Mouse (Mus musculus) hindbrain, embryonic 13.5 days (tissue): ENCODE data around the gene Elf5. TPM values are rescaled to one million over a fixed set of nuclear protein-coding genes. Genes with fewer than 3 reads are reported as not detected.

Experiments used
- ATAC-seq: fragments of 200-750 bp; cut with Nextera tagmentation; 2 replicates; pipeline ENCODE4 v1.8.0; 2017; ENCODE audit warnings: moderate TSS enrichment; ENCODE audit not compliant: low FRiP score
- H3K27ac ChIP-seq: fragments of 300-500 bp; sonication (generic); 2 replicates; pipeline ENCODE4 v1.5.1; 2015; ENCODE audit warnings: inconsistent platforms, mild to moderate bottlenecking, moderate library complexity
- H3K27me3 ChIP-seq: fragments of 300-500 bp; sonication (generic); 2 replicates; pipeline ENCODE4 v1.6.1; 2015; ENCODE audit warnings: mild to moderate bottlenecking, inconsistent platforms
- H3K36me3 ChIP-seq: fragments of 300-500 bp; sonication (generic); 2 replicates; pipeline ENCODE4 v1.6.1; 2015; ENCODE audit warnings: mild to moderate bottlenecking, inconsistent platforms
- H3K4me1 ChIP-seq: fragments of 300-500 bp; sonication (generic); replicated peaks from 2 replicates; pipeline ENCODE4 v1.6.1; 2015; ENCODE audit warnings: inconsistent platforms
- H3K4me2 ChIP-seq: fragments of 300-500 bp; sonication (generic); 2 replicates; pipeline ENCODE4 v1.6.1; 2015; ENCODE audit warnings: inconsistent platforms, mild to moderate bottlenecking, moderate library complexity
- H3K4me3 ChIP-seq: fragments of 300-500 bp; sonication (generic); 2 replicates; pipeline ENCODE4 v1.5.1; 2015; ENCODE audit warnings: mild to moderate bottlenecking, inconsistent platforms
- H3K9ac ChIP-seq: fragments of 300-500 bp; sonication (generic); 2 replicates; pipeline ENCODE4 v1.6.1; 2015; ENCODE audit warnings: mild to moderate bottlenecking, inconsistent platforms
- H3K9me3 ChIP-seq: fragments of 300-500 bp; sonication (generic); 2 replicates; pipeline ENCODE4 v1.6.1; 2016; ENCODE audit warnings: inconsistent platforms
- WGBS: fragments of 180-500 bp; shearing (Covaris S2); methylation state at CpG from one replicate; pipeline ENCODE4 v1.1.7; 2015; 5-methylcytosine and 5-hydroxymethylcytosine counted together
- polyA plus RNA-seq: library from polyadenylated mRNA; unstranded; fragments of >200 nt; fragmentation: Nextera tagmentation; extraction: Ambion mirVana; gene quantifications from 2 replicates; pipeline ENCODE4 v1.2.1, GENCODE M21; 2015

Gene Elf5
- polyA plus RNA-seq, 1 experiment from 2014 or later = not detected

DNA sequence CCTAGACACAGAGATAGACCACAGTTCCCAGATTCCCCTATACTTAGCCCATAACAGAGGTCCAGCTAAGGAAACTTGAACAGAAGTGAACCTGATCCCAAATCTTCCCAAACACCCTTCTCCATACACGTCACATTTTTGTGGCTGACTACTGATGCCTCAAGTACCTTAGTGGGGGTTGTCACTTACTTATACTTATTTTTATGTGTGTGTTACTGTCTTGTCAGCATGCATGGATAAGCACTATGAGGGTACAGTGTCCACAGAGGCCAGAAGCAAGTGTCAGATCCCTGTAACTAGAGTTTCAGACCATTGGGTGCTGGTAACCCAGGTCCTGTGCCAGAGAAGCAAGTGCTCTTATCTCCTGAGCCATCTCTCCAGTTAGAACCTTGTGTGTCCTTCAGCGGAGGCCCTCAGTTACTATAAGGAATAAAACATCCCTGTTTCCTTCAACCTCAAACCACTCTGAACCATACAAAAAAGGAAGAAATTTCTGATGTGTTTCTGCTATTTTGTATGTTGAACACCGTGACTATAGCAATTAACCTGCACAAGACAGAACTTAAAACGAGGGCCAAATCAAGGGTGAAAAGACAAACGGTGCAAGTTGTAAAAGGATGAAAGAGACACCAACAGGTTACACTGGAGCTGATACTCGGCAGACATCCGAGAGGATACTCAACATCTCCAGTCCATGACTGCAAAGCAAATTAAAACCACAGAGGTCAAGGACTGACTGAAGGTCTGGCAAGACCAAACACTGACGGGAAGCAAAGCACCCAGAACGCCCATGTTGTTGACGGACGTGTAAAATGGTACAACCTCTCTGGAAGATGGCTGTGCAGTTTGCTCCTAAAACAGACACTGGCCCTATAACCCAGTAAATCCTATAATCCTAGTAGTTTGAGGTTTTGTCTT lies 70.1 kb downstream of the Elf5 start:
- Histone ChIP-seq H3K9ac (no peak overlapping the region), H3K4me2 (no peak overlapping the region), H3K4me3 (no peak overlapping the region), H3K4me1 (peaks cover 28% of the 10 kb centered on the region), H3K36me3 (0 out of 2 replicates have a peak, but pooled peaks cover 4% of the 10 kb centered on the region), H3K9me3 (no peaks in the 10 kb centered on the region), H3K27me3 (no peaks in the 10 kb centered on the region), H3K27ac (no peak overlapping the region)
- WGBS = 89% methylated on average over 11 of the region's 11 CpGs
- ATAC-seq = no peak

DNA sequence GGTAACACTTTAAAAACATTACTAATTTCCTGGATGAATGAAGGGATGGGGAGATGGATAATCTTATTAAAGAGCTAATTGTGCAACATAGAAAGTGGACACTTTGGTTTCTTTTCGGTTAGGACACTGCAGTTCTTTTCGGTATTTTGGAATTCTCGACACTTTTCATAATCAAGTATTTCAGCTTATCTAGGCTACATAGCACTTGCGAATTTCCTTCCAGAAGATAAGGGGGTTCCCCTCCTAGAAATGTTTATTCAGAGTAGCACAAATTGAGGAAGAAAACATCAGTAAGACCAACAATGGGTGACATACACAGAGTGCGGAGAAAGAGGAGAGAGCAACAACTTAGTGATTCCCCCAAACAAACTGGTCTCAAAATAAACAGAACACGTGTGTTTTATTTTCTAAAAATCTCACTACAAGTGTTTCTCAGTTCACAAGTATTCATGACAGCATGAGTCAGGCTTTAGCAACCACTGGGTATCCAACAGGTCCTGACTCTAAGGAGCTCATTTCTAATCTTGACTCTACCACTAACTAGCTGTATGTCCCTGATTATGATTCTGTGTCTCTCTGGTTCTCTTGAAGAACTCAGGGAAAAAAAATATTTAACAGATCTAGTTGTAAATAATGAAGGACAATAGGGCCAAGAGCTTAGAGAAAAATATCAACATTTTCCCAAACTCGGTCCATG lies 71.9 kb downstream of the Elf5 start:
- Histone ChIP-seq H3K9me3 (no peaks in the 10 kb centered on the region), H3K9ac (peak overlapping the region; percentile 89), H3K4me3 (peak overlapping the region; percentile 79), H3K27ac (no peak overlapping the region), H3K4me1 (peaks cover 28% of the 10 kb centered on the region), H3K36me3 (0 out of 2 replicates have a peak, but pooled peaks cover 4% of the 10 kb centered on the region), H3K4me2 (peak overlapping the region; percentile 76), H3K27me3 (no peaks in the 10 kb centered on the region)
- 87% methylated on average over 7 of the region's 7 CpGs for WGBS
- no peak for ATAC-seq

DNA sequence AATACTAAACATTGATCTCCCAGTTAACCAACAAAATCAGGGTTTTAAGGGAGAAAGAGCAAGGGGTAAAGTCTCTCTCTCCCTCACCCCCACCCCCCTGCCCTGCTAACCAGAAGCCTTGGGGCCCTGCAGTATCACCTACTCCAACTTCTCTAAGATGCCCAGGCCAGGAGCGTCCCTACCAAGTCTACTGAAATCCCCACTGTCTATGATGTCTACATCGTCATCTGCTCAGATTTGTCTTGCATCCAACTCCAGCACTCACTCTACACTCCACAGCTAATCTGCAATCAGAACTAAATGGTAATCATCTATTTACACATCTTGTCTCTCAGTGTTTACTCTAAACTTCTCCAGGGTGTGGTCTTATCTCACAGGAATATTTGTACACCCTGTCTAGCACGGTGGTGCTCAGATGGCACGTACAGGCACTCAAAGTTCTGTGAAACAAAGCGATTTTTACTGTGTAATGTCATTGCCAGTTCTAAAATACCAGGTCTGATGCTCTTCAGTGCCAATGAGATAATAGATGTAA lies 72.6 kb downstream of the Elf5 start:
- no peaks in the 10 kb centered on the region for H3K27me3 ChIP-seq
- peak overlapping the region; percentile 79 for H3K4me3 ChIP-seq
- no peaks in the 10 kb centered on the region for H3K9me3 ChIP-seq
- ATAC-seq = no peak
- H3K27ac ChIP-seq = peak overlapping the region; percentile 97
- peaks cover 28% of the 10 kb centered on the region for H3K4me1 ChIP-seq
- H3K9ac ChIP-seq = peak overlapping the region; percentile 89
- 51% methylated on average over 5 of the region's 5 CpGs for WGBS
- 0 out of 2 replicates have a peak, but pooled peaks cover 4% of the 10 kb centered on the region for H3K36me3 ChIP-seq
- peak overlapping the region; percentile 76 for H3K4me2 ChIP-seq

DNA sequence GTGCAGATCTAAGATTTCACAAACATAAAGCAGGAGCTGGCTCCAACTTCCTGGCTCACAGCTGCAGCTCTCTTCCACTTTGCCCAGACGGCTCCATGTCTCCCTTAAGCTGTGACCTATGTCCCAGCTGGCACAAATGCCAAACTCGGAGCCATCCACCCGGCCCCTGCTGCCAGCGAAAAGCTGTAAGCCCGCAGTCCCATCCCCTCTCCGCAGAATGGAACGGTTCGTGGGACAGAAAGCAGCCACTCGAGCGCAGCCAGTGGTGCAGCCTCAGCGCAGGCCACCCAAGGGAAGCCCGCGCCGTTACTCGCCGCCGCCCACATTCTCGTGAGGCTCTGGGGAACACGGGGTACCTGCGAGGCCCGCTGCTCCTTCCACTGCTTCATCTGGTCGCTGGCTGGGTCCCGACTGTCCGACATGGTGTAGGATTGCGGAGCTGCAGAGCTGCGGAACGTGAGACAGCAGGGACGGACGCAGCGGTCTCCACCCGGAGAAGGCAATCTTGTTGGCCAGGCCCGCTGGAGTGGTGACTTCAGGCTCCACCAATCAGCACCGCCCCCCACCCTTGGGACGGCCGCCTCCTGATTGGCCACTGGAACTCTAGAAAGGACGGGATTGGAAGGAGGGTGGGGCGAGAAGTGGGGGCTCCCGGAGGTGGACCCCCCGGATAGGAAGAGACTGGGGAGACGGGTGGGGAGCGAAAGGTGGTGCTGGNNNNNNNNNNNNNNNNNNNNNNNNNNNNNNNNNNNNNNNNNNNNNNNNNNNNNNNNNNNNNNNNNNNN lies 73.3 kb downstream of the Elf5 start, which contains the start of gene Cat:
TSS of gene Cat (minus strand) at position 544 of the 785 bp plus-strand sequence.
- Histone ChIP-seq H3K9ac (peak within 1 kb of the TSS; percentile 89), H3K36me3 (0 out of 2 replicates have a peak, but pooled peaks cover 4% of the 10 kb centered on the region), H3K4me3 (peak within 1 kb of the TSS; percentile 79), H3K27ac (peak within 1 kb of the TSS; percentile 97), H3K27me3 (no peaks in the 10 kb centered on the region), H3K9me3 (no peaks in the 10 kb centered on the region), H3K4me1 (peaks cover 28% of the 10 kb centered on the region), H3K4me2 (peak within 1 kb of the TSS; percentile 76)
- 0% methylated on average over 41 of the region's 41 CpGs for WGBS
- peak; percentile 99 for ATAC-seq

DNA sequence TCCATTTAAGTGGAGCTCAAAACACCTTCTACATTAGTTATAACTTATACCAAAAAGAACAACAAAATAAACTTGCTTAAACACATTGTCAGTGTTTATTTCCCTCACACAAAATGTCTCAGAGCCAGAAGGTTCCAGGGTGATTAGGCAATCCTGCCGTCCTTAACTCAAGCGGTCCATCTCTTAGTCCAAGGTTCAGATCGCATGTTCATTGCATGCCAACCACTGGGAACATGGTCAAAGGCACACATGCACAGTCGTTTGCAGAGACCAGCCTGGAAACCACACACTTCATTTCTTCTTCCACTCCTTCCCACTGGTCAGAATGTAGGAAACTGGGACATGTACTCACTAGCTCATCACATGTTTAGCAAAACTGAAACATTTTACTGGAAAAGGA lies 81.0 kb downstream of the Elf5 start:
- 92% methylated on average over 4 of the region's 4 CpGs for WGBS
- Histone ChIP-seq H3K4me2 (no peak overlapping the region), H3K9me3 (no peaks in the 10 kb centered on the region), H3K27ac (no peak overlapping the region), H3K4me3 (no peak overlapping the region), H3K36me3 (no peaks in the 10 kb centered on the region), H3K27me3 (no peaks in the 10 kb centered on the region), H3K4me1 (no peaks in the 10 kb centered on the region), H3K9ac (no peak overlapping the region)
- ATAC-seq = no peak

DNA sequence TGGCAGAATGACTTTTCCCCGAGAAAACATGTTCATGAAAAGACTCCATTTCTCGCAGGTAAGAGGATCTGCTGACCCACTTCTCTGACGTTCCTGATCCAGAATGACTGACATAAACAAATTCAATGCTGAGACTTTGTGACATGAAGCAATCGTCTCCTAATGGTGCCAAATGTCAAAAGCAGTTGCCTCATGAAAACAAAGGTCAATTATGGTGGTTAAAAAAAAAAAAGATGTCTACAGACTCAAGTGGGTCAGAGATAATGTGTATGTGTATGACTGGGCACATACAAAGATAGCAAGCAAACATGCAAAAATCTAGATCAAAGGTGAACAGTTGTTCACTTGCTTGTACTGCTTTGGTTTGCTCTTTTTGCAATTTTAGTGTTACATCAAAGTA lies 82.3 kb downstream of the Elf5 start:
- Histone ChIP-seq H3K27me3 (no peaks in the 10 kb centered on the region), H3K4me3 (no peak overlapping the region), H3K27ac (no peak overlapping the region), H3K9me3 (no peaks in the 10 kb centered on the region), H3K9ac (no peak overlapping the region), H3K36me3 (no peaks in the 10 kb centered on the region), H3K4me2 (no peak overlapping the region), H3K4me1 (no peaks in the 10 kb centered on the region)
- WGBS = 73% methylated on average over 4 of the region's 4 CpGs
- ATAC-seq = no peak

DNA sequence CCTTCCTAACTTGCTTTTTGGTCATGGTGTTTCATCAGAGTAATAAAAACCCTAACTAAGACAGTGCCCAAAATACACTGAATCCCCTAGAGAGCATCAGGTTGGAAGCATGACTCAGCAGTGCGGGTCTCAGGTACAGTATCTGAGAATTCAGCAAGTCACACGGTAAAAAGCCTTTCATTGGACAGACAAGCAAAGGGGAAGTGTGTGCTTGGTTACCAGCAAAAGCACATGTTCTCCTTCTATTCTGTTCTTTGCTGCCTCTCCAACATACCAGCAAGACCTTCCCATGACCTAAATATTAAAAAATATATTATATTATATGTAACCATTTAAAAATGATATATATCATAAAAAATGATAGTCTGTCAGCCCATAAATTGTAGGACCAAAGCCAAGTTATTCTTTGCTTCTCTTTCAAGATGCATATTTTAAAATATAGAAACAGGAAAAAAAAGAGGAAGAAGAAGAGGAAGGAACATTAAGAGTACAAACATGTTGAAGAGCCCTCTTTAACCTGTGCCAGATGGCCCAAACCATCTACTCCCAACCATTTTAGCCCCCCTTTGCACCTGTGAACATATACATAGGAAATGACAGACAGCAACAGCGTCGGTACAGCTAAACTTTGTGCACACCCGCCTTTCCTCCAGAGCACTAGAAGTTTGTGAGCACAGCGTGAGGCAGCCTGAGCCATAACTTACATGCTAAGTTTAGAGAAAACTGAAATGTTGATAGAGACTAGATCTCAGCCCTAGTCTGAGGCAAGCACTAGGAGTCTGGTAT lies 84.3 kb downstream of the Elf5 start:
- 90% methylated on average over 6 of the region's 6 CpGs for WGBS
- no peak overlapping the region for H3K27ac ChIP-seq
- H3K9me3 ChIP-seq = no peaks in the 10 kb centered on the region
- no peaks in the 10 kb centered on the region for H3K27me3 ChIP-seq
- no peak overlapping the region for H3K9ac ChIP-seq
- H3K36me3 ChIP-seq = no peaks in the 10 kb centered on the region
- H3K4me1 ChIP-seq = no peaks in the 10 kb centered on the region
- H3K4me2 ChIP-seq = no peak overlapping the region
- no peak for ATAC-seq
- H3K4me3 ChIP-seq = no peak overlapping the region

Other genes starting within 250 kb of the Elf5 start
- 0.09 and 0.13 TPM in 2 replicates for gene Ehf, start 108.4 kb upstream of the Elf5 start, polyA plus RNA-seq
- 74.1 and 77.8 TPM in 2 replicates for gene Cat, start 73.5 kb downstream of the Elf5 start, polyA plus RNA-seq
- gene Abtb2, start 154.6 kb downstream of the Elf5 start, polyA plus RNA-seq = 10.9 and 13.1 TPM in 2 replicates